Mouse (Mus musculus) adipose tissue, adult 10 weeks (tissue): ENCODE measurements around the gene Taar7d. TPM values are rescaled to one million over a fixed set of nuclear protein-coding genes. Genes with fewer than 3 reads are reported as not detected.

Source experiments
- polyA plus RNA-seq: library from polyadenylated mRNA; stranded (reverse); fragments of 350-450 nt; fragmentation: Illumina TruSeq; extraction: RNeasy Lipid Tissue Mini Kit (QIAGEN cat#74804); gene quantifications from one replicate; pipeline ENCODE4 v1.2.3, GENCODE M21; 2014; ENCODE audit warnings: low read depth, low replicate concordance

The Taar7d gene
- not detected for polyA plus RNA-seq

DNA sequence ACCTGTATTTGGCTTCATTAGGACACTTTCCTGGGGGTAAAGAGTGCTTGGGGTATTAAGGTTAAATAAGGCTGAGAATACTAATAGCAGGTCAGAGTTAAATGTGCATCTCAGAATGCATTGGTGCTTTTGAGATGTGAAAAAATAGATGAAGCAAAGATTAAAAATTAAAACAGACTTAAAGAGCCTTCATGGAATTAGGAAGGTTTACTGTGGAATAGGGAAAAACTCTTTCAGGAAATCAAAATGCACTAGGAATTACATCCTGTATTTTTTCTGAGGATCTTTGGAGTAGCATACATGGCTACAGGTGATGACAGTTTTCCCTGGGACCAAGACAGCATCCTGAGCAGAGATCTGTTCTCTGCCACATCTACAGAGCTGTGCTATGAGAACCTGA is at the start of gene Taar7d:
Gene Taar7d (plus strand): TSS at position 301 of the 400 bp plus-strand sequence.

DNA sequence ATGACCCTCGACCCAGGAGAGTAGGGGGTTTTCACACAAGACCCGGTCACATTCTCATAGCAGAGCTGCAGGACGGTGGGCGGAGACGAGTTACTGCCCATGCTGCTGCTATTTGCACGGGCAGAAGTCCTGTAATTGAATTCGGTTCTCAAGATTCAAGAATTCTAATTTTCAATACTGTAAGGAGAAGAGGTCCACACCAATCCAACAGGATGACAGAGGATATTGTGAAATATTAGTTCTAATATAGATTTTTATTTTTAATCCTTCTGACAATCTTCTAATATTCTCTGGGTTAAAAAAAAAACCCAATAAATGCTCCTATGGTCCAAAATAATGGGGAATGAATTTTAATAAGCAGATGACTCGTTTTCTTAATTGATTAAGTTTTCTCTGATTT is 41.5 kb upstream of the Taar7d start, which contains the start of gene Taar6:
Gene Taar6 (minus strand): TSS at position 101 of the 400 bp plus-strand sequence.

DNA sequence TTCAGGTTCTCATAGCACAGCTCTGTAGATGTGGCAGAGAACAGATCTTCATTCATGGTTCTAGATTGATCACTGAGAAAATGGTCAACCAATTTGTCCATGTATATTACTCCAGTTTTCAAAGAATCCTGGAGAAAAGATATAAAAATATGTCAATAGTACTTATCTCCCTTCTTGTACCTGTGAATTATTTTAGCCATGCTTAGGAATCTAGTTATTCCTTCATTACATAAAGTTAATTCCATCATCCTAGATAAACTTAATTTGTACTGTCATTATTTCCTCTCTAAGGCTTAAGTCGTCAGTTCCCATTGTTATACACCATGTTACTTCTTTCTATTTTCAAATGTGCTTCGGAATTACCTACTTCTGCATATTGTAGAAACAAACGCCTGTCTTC is 33.6 kb upstream of the Taar7d start, which contains the start of gene Taar7a:
Gene Taar7a (minus strand): TSS at position 101 of the 400 bp plus-strand sequence.

DNA sequence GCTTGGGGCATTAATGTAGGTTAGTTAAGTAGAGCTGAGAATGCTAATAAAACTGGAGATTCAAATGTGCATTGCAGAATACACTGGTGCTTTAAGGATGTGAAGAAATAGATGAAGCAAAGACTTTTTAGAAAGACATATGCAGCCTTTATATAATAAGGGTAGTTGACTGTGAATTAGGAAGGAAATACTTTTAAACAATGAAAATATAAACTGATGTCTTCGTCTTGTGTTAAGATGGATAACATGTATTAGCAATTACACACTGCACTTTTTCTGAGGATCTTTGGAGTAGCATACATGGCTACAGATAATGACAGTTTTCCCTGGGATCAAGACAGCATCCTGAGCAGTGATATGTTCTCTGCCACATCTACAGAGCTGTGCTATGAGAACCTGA is 27.4 kb upstream of the Taar7d start, which contains the start of gene Taar7b:
Gene Taar7b (plus strand): TSS at position 301 of the 400 bp plus-strand sequence.

DNA sequence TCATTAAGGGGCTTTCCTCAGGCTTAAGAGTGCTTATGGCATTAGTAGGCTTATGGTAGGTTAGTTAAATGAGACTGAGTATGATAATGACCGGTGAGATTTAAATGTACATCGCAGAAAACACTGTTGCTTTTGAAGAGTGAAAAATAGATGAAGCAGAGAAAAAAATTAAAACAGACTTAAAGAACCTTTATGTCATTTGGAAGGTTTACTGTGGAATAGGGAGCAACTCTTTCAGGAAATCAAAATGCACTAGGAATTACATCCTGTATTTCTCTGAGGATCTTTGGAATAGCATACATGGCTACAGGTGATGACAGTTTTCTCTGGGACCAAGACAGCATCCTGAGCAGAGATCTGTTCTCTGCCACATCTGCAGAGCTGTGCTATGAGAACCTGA is 10.3 kb downstream of the Taar7d start, which contains the start of gene Taar7e:
Gene Taar7e (plus strand): TSS at position 301 of the 400 bp plus-strand sequence.

DNA sequence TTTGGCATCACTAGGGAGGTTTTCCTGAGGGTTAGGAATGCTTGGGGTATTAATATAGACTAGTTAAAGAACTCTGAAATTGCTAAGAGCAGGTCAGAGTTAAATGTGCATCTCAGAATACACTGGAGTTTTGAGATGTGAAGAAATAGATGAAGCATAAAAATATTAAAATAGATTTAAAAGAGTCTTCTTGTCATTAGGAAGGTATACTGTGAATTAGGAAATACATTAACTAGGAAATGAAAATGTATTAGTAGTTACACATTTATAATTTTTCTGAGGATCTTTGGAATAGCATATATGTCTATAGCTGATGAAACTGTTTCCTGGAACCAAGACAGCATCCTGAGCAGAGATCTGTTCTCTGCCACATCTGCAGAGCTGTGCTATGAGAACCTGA is 22.2 kb downstream of the Taar7d start, which contains the start of gene Taar7f:
Gene Taar7f (plus strand): TSS at position 301 of the 400 bp plus-strand sequence.

DNA sequence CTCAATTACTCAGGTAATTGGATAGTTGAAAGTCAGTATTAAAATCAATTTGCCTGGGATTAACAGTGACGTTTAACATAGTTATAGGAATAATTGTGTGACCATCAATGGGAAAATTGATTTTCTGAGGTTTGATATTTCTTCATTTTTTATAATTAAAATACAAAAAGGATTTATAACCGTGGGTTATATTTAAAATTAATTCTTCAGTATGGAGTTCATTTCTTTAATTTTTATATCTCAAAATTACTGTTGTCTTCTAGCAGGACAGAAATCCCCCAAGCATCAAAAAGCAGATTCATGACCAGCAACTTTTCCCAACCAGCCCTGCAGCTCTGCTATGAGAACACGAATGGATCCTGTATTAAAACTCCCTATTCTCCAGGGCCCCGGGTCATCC is 49.2 kb downstream of the Taar7d start, which contains the start of gene Taar8a:
Gene Taar8a (plus strand): TSS at position 301 of the 400 bp plus-strand sequence.

Other genes with a start within 250 kb of the Taar7d start
- gene Rps12, start 239.9 kb upstream of the Taar7d start, polyA plus RNA-seq, result 1,727 TPM
- 25.1 TPM for gene Slc18b1, start 230.2 kb upstream of the Taar7d start, polyA plus RNA-seq
- gene Vnn3, start 175.8 kb upstream of the Taar7d start, polyA plus RNA-seq, result 15.5 TPM
- 5.6 TPM for gene Vnn1, start 132.5 kb upstream of the Taar7d start, polyA plus RNA-seq
- gene Taar1, start 106.9 kb upstream of the Taar7d start, polyA plus RNA-seq, result not detected
- gene Taar2, start 88.7 kb upstream of the Taar7d start, polyA plus RNA-seq, result not detected
- not detected for gene Taar3, start 77.7 kb upstream of the Taar7d start, polyA plus RNA-seq
- not detected for gene Taar4, start 66.7 kb upstream of the Taar7d start, polyA plus RNA-seq
- not detected for gene Taar5, start 56.5 kb upstream of the Taar7d start, polyA plus RNA-seq
- not detected for gene Taar6, start 41.6 kb upstream of the Taar7d start, polyA plus RNA-seq
- gene Taar7a, start 33.7 kb upstream of the Taar7d start, polyA plus RNA-seq, result not detected
- gene Taar7b, start 27.3 kb upstream of the Taar7d start, polyA plus RNA-seq, result not detected
- gene Taar7e, start 10.4 kb downstream of the Taar7d start, polyA plus RNA-seq, result not detected
- gene Taar7f, start 22.3 kb downstream of the Taar7d start, polyA plus RNA-seq, result not detected
- not detected for gene Taar8a, start 49.3 kb downstream of the Taar7d start, polyA plus RNA-seq
- not detected for gene Taar8b, start 65.1 kb downstream of the Taar7d start, polyA plus RNA-seq
- gene Taar8c, start 74.7 kb downstream of the Taar7d start, polyA plus RNA-seq, result not detected
- not detected for gene Taar9, start 82.3 kb downstream of the Taar7d start, polyA plus RNA-seq
- 106 TPM for gene Stx7, start 122.1 kb downstream of the Taar7d start, polyA plus RNA-seq
- 3.6 TPM for gene Moxd1, start 196.3 kb downstream of the Taar7d start, polyA plus RNA-seq